ENCODE assay signal across 8 mouse cellular contexts in genomic region chr1:171295063-171295402, GRCm38 (mm10). TPM values are rescaled to one million over a fixed set of nuclear protein-coding genes. Genes with fewer than 3 reads are reported as not detected.
DNase-seq lines count a peak whose midpoint lies in the region; ATAC-seq and TF ChIP-seq lines count a peak whose summit lies in the region.

No protein-coding gene starts in this region.

- dilution Hi-C loops in CH12.LX (cut with MboI; ENCODE audit: extremely low pct_ligation_motif_present, extremely low pct_unique_long_range_greater_than_20kb, low sequenced_read_pairs) = no loop called here

- H3K9ac ChIP-seq in CH12.LX (ENCODE audit: insufficient read depth, low read depth) = peak overlapping the region; percentile 96
- H3K9ac ChIP-seq in forebrain, embryonic 15.5 days (replicated peaks) = peak overlapping the region; percentile 85
- peak overlapping the region; percentile 91 for H3K9ac ChIP-seq in liver, embryonic 16.5 days (ENCODE audit: low read depth, low read length)

- peaks cover 16% of the 10 kb centered on the region for H3K79me2 ChIP-seq in CH12.LX (replicated peaks; ENCODE audit: control insufficient read depth, extremely low read depth, insufficient read depth, poor library complexity, severe bottlenecking)

- no peak for TF ChIP-seq CTCF in CH12.LX (conservative IDR thresholded peaks at IDR 0.05 in 1 of 2, IDR thresholded peaks at IDR 0.05 in 1 of 2; ENCODE audit: low read depth in 2 of 2, low read length in 2 of 2)

- WGBS in heart, embryonic 10.5 days = 14% methylated on average over 3 of the region's 3 CpGs
- 19% methylated on average over 3 of the region's 3 CpGs for WGBS in forebrain, embryonic 15.5 days
- 8% methylated on average over 3 of the region's 3 CpGs for WGBS in liver, embryonic 16.5 days (ENCODE audit: insufficient replicate concordance)

- no peak for TF ChIP-seq EP300 in CH12.LX (IDR thresholded peaks at IDR 0.05; ENCODE audit: low read length)

- peak overlapping the region; percentile 69; the same call in 1 of the 2 replicates for H3K4me2 ChIP-seq in CH12.LX (ENCODE audit: insufficient read depth, low read depth, poor library complexity, severe bottlenecking)
- H3K4me2 ChIP-seq in forebrain, embryonic 15.5 days (replicated peaks) = peak overlapping the region; percentile 65
- H3K4me2 ChIP-seq in liver, embryonic 16.5 days (ENCODE audit: low read depth, low read length) = peak overlapping the region; percentile 55

- TF ChIP-seq RAD21 in CH12.LX (IDR thresholded peaks at IDR 0.05; ENCODE audit: low read depth, low read length) = no peak

- peaks cover 18% of the 10 kb centered on the region for H3K27me3 ChIP-seq in heart, embryonic 10.5 days (ENCODE audit: insufficient read depth, poor library complexity, severe bottlenecking)
- no peaks in the 10 kb centered on the region for H3K27me3 ChIP-seq in CH12.LX (replicated peaks)
- peaks cover 17% of the 10 kb centered on the region; the same call in 1 of the 2 replicates for H3K27me3 ChIP-seq in forebrain, embryonic 15.5 days
- peaks cover 13% of the 10 kb centered on the region for H3K27me3 ChIP-seq in liver, embryonic 16.5 days (ENCODE audit: control insufficient read depth, insufficient read depth, low read depth, low read length)

- H3K9me3 ChIP-seq in heart, embryonic 10.5 days = no peaks in the 10 kb centered on the region
- no peaks in the 10 kb centered on the region for H3K9me3 ChIP-seq in CH12.LX (replicated peaks; ENCODE audit: low read length)
- H3K9me3 ChIP-seq in forebrain, embryonic 15.5 days = no peaks in the 10 kb centered on the region
- no peaks in the 10 kb centered on the region; the same call in 1 of the 2 replicates for H3K9me3 ChIP-seq in liver, embryonic 16.5 days (replicated peaks; ENCODE audit: control insufficient read depth, low read length)

- H3K4me1 ChIP-seq in heart, embryonic 10.5 days = peaks cover 8% of the 10 kb centered on the region; the same call in 1 of the 2 replicates
- H3K4me1 ChIP-seq in CH12.LX (ENCODE audit: control insufficient read depth in 1 of 2, insufficient read depth in 2 of 2) = peaks cover 0 to 17% of the 10 kb centered on the region in 2 experiments; a peak in 3 of 4 replicates
- H3K4me1 ChIP-seq in forebrain, embryonic 15.5 days = peaks cover 9% of the 10 kb centered on the region
- peaks cover 19% of the 10 kb centered on the region for H3K4me1 ChIP-seq in liver, embryonic 16.5 days (ENCODE audit: control insufficient read depth, low read depth, low read length)

- no peak for DNase-seq in heart, embryonic 10.5 days (ENCODE audit: low spot score)
- DNase-seq in heart, postnatal 36 days = no peak
- DNase-seq in CH12.LX (ENCODE audit: extremely low read depth) = peak; percentile 24
- no peak for DNase-seq in left cerebral cortex, postnatal 25 days (ENCODE audit: low spot score in 2 of 2)
- no peak for DNase-seq in thymus, postnatal 36 days
- no peak for DNase-seq in adrenal gland, postnatal 36 days

- H3K36me3 ChIP-seq in heart, embryonic 10.5 days = peaks cover 14% of the 10 kb centered on the region
- peaks cover 3 to 11% of the 10 kb centered on the region in 2 experiments for H3K36me3 ChIP-seq in CH12.LX (replicated peaks in 1 of 2; ENCODE audit: control insufficient read depth in 1 of 2, insufficient read depth in 1 of 2, low read length in 1 of 2)
- H3K36me3 ChIP-seq in forebrain, embryonic 15.5 days = no peaks in the 10 kb centered on the region
- peaks cover under 1% of the 10 kb centered on the region; the same call in 1 of the 2 replicates for H3K36me3 ChIP-seq in liver, embryonic 16.5 days (ENCODE audit: control insufficient read depth, insufficient read depth)

- peak overlapping the region; percentile 99 for H3K27ac ChIP-seq in heart, embryonic 10.5 days
- no peak overlapping the region for H3K27ac ChIP-seq in CH12.LX (ENCODE audit: insufficient read depth, low read depth)
- H3K27ac ChIP-seq in forebrain, embryonic 15.5 days (replicated peaks) = peak overlapping the region; percentile 93
- peak overlapping the region; percentile 93 for H3K27ac ChIP-seq in liver, embryonic 16.5 days (ENCODE audit: low read length)

- in situ Hi-C loops in CH12.LX (cut with MboI; ENCODE audit: low pct_ligation_motif_present, low pct_unique_long_range_greater_than_20kb, low sequenced_read_pairs) = no loop called here

- intact Hi-C loops in heart, postnatal 36 days (cut with DNase I) = no loop called here
- intact Hi-C loops in left cerebral cortex, postnatal 25 days (cut with DNase I) = loop anchor here (2.0 kb wide), 1 partner anchor 34 kb away; the partner anchor contains the start of gene Dedd

- ATAC-seq in forebrain, embryonic 15.5 days (replicated peaks) = peak; percentile 39
- ATAC-seq in liver, embryonic 16.5 days (ENCODE audit: low read depth) = no peak

- TF ChIP-seq POLR2A in CH12.LX (IDR thresholded peaks at IDR 0.05; ENCODE audit: low read depth, low read length) = no peak

- peak overlapping the region; percentile 76 for H3K4me3 ChIP-seq in heart, embryonic 10.5 days
- H3K4me3 ChIP-seq in CH12.LX (replicated peaks in 1 of 3; ENCODE audit: low read depth in 2 of 3, low read length in 2 of 3, poor library complexity in 1 of 3) = peak overlapping the region; percentile 76 to 78 (median 77)
- peak overlapping the region; percentile 74 for H3K4me3 ChIP-seq in forebrain, embryonic 15.5 days
- H3K4me3 ChIP-seq in liver, embryonic 16.5 days (ENCODE audit: low read depth, low read length) = peak overlapping the region; percentile 90

TF ChIP-seq in CH12.LX, 34 proteins besides CTCF, POLR2A, EP300 and RAD21:
- TF ChIP-seq KAT2A (IDR thresholded peaks at IDR 0.05; ENCODE audit: insufficient replicate concordance, low read length) = no peak
- TF ChIP-seq NELFE (IDR thresholded peaks at IDR 0.05; ENCODE audit: low read depth, low read length) = 0 out of 2 replicates have a peak, but pooled peaks have one; percentile 6
- peak; percentile 22; the same call in 1 of the 2 replicates for TF ChIP-seq MXI1 (IDR thresholded peaks at IDR 0.05; ENCODE audit: low read depth, low read length)
- TF ChIP-seq TBP (conservative IDR thresholded peaks at IDR 0.05; ENCODE audit: low read depth, low read length) = peak; percentile 81
- TF ChIP-seq CHD1 (IDR thresholded peaks at IDR 0.05; ENCODE audit: low read depth, low read length) = peak; percentile 81; the same call in 1 of the 2 replicates
TF ChIP-seq in CH12.LX: peak in this region for 4.

RNA-seq across cellular contexts. Expression of gene Ufc1, which starts 0.2 kb away (rescaled TPM):
- polyA plus RNA-seq in heart, embryonic 10.5 days (2016; fragmentation: Nextera tagmentation; extraction: Ambion mirVana) = 86.8 and 92.0 TPM in 2 replicates
- 10 to 100 TPM; 84.9 to 88.8 TPM for total RNA-seq in heart, postnatal 36 days (2021)
- total RNA-seq in CH12.LX (2012; rRNA removed) (98.4 and 120 TPM in 2 replicates), CH12.LX (2014; rRNA removed) (115 and 121 TPM in 2 replicates)
- polyA plus RNA-seq in CH12.LX (2012; ENCODE audit: insufficient read length, low read depth) = 71.4 and 76.2 TPM in 2 replicates
- 105 and 110 TPM in 2 replicates for polyA plus RNA-seq in forebrain, embryonic 15.5 days (2015; fragmentation: Nextera tagmentation; extraction: Ambion mirVana)
- 40.3 and 45.2 TPM in 2 replicates for polyA plus RNA-seq in liver, embryonic 16.5 days (2015; fragmentation: Nextera tagmentation; extraction: Ambion mirVana)
- 100 to 1,000 TPM; 105 to 115 TPM for total RNA-seq in left cerebral cortex, postnatal 25 days (2021)
- total RNA-seq in adrenal gland, postnatal 36 days (2021) = 100 to 1,000 TPM; 162 to 182 TPM

RNA-seq across cellular contexts. Expression of gene Usp21, which starts 7.2 kb away (rescaled TPM):
- polyA plus RNA-seq in heart, embryonic 10.5 days (2016; fragmentation: Nextera tagmentation; extraction: Ambion mirVana) = 58.5 and 74.8 TPM in 2 replicates
- 10 to 100 TPM; 22.1 to 22.3 TPM for total RNA-seq in heart, postnatal 36 days (2021)
- total RNA-seq in CH12.LX (2012; rRNA removed) (13.1 and 14.2 TPM in 2 replicates), CH12.LX (2014; rRNA removed) (7.1 and 8.5 TPM in 2 replicates)
- polyA plus RNA-seq in CH12.LX (2012; ENCODE audit: insufficient read length, low read depth) = 34.3 and 37.6 TPM in 2 replicates
- 132 and 135 TPM in 2 replicates for polyA plus RNA-seq in forebrain, embryonic 15.5 days (2015; fragmentation: Nextera tagmentation; extraction: Ambion mirVana)
- 23.1 and 25.3 TPM in 2 replicates for polyA plus RNA-seq in liver, embryonic 16.5 days (2015; fragmentation: Nextera tagmentation; extraction: Ambion mirVana)
- total RNA-seq in left cerebral cortex, postnatal 25 days (2021) = 10 to 100 TPM; 59.6 to 64.1 TPM
- total RNA-seq in adrenal gland, postnatal 36 days (2021) = 10 to 100 TPM; 37.1 to 44.3 TPM

RNA-seq across cellular contexts. Expression of gene Ppox, which starts 14.0 kb away (rescaled TPM):
- 57.1 and 59.8 TPM in 2 replicates for polyA plus RNA-seq in heart, embryonic 10.5 days (2016; fragmentation: Nextera tagmentation; extraction: Ambion mirVana)
- 10 to 100 TPM; 13.2 to 14.2 TPM for total RNA-seq in heart, postnatal 36 days (2021)
- total RNA-seq in CH12.LX (2012; rRNA removed) = 12.4 and 13.6 TPM in 2 replicates
- total RNA-seq in CH12.LX (2014; rRNA removed) = 10.5 and 13.7 TPM in 2 replicates
- 13.9 and 15.1 TPM in 2 replicates for polyA plus RNA-seq in CH12.LX (2012; ENCODE audit: insufficient read length, low read depth)
- polyA plus RNA-seq in forebrain, embryonic 15.5 days (2015; fragmentation: Nextera tagmentation; extraction: Ambion mirVana) = 46.5 and 53.1 TPM in 2 replicates
- 205 and 206 TPM in 2 replicates for polyA plus RNA-seq in liver, embryonic 16.5 days (2015; fragmentation: Nextera tagmentation; extraction: Ambion mirVana)
- 10 to 100 TPM; 19.9 to 29.4 TPM for total RNA-seq in left cerebral cortex, postnatal 25 days (2021)
- 10 to 100 TPM; 31.1 to 40.8 TPM for total RNA-seq in adrenal gland, postnatal 36 days (2021)

RNA-seq across cellular contexts. Expression of gene B4galt3, which starts 24.9 kb away (rescaled TPM):
- 53.3 and 62.4 TPM in 2 replicates for polyA plus RNA-seq in heart, embryonic 10.5 days (2016; fragmentation: Nextera tagmentation; extraction: Ambion mirVana)
- 10 to 100 TPM; 14.5 to 19.7 TPM for total RNA-seq in heart, postnatal 36 days (2021)
- total RNA-seq in CH12.LX (2012; rRNA removed) (27.4 and 27.8 TPM in 2 replicates), CH12.LX (2014; rRNA removed) (18.3 and 19.3 TPM in 2 replicates)
- polyA plus RNA-seq in CH12.LX (2012; ENCODE audit: insufficient read length, low read depth) = 23.1 TPM in 2 replicates
- 107 and 111 TPM in 2 replicates for polyA plus RNA-seq in forebrain, embryonic 15.5 days (2015; fragmentation: Nextera tagmentation; extraction: Ambion mirVana)
- 22.6 and 23.2 TPM in 2 replicates for polyA plus RNA-seq in liver, embryonic 16.5 days (2015; fragmentation: Nextera tagmentation; extraction: Ambion mirVana)
- 10 to 100 TPM; 58.1 to 63.6 TPM for total RNA-seq in left cerebral cortex, postnatal 25 days (2021)
- 10 to 100 TPM; 27.1 to 36.6 TPM for total RNA-seq in adrenal gland, postnatal 36 days (2021)

RNA-seq across cellular contexts. Expression of gene Dedd, which starts 33.9 kb away (rescaled TPM):
- 40.8 and 43.8 TPM in 2 replicates for polyA plus RNA-seq in heart, embryonic 10.5 days (2016; fragmentation: Nextera tagmentation; extraction: Ambion mirVana)
- 10 to 100 TPM; 21.3 to 24.2 TPM for total RNA-seq in heart, postnatal 36 days (2021)
- total RNA-seq in CH12.LX (2012; rRNA removed) (18.7 and 21.5 TPM in 2 replicates), CH12.LX (2014; rRNA removed) (13.1 and 14.5 TPM in 2 replicates)
- 34.5 and 35.8 TPM in 2 replicates for polyA plus RNA-seq in CH12.LX (2012; ENCODE audit: insufficient read length, low read depth)
- 56.6 and 57.3 TPM in 2 replicates for polyA plus RNA-seq in forebrain, embryonic 15.5 days (2015; fragmentation: Nextera tagmentation; extraction: Ambion mirVana)
- polyA plus RNA-seq in liver, embryonic 16.5 days (2015; fragmentation: Nextera tagmentation; extraction: Ambion mirVana) = 17.5 and 19.7 TPM in 2 replicates
- total RNA-seq in left cerebral cortex, postnatal 25 days (2021) = 10 to 100 TPM; 38.2 to 39.8 TPM
- 10 to 100 TPM; 29.1 to 36.9 TPM for total RNA-seq in adrenal gland, postnatal 36 days (2021)
